Comparison of ENCODE assay signal across 8 mouse cellular contexts in genomic region chr17:86484087-86484737, GRCm38 (mm10). TPM values are rescaled to one million over a fixed set of nuclear protein-coding genes. Genes with fewer than 3 reads are reported as not detected.
DNase-seq lines count a peak whose midpoint lies in the region; ATAC-seq lines count a peak whose summit lies in the region.

No protein-coding gene starts in this region.

- no peak overlapping the region for H3K27ac ChIP-seq in midbrain, embryonic 14.5 days (replicated peaks; ENCODE audit: low read depth, low read length)

- no peaks in the 10 kb centered on the region for H3K36me3 ChIP-seq in midbrain, embryonic 14.5 days (ENCODE audit: control insufficient read depth, insufficient read depth, low read length)

- WGBS in midbrain, embryonic 14.5 days, result 5% methylated on average over 3 of the region's 3 CpGs

- no peaks in the 10 kb centered on the region for H3K9me3 ChIP-seq in midbrain, embryonic 14.5 days (ENCODE audit: control insufficient read depth, low read length)

- H3K4me2 ChIP-seq in midbrain, embryonic 14.5 days (ENCODE audit: low read length), result no peak overlapping the region

- H3K4me1 ChIP-seq in midbrain, embryonic 14.5 days (ENCODE audit: control insufficient read depth, insufficient read depth, low read length), result no peaks in the 10 kb centered on the region

- ATAC-seq in midbrain, embryonic 14.5 days (ENCODE audit: low FRiP score, low TSS enrichment), result no peak
- ATAC-seq in erythroid progenitor cell, adult 5-6 weeks (replicated peaks; ENCODE audit: low FRiP score, poor library complexity, severe bottlenecking), result no peak; the same call in 1 of the 2 replicates

- H3K9ac ChIP-seq in midbrain, embryonic 14.5 days (replicated peaks; ENCODE audit: low read length), result no peak overlapping the region

- H3K27me3 ChIP-seq in midbrain, embryonic 14.5 days (ENCODE audit: control insufficient read depth, insufficient read depth, low read length), result no peaks in the 10 kb centered on the region

- intact Hi-C loops in left cerebral cortex, postnatal 4 days (cut with DNase I), result loop anchor here (5.0 kb wide), 1 partner anchor 423 kb away; no protein-coding TSS in a partner anchor

- H3K4me3 ChIP-seq in midbrain, embryonic 14.5 days (replicated peaks; ENCODE audit: low read depth, low read length), result no peak overlapping the region

- peak; percentile 70 for DNase-seq in ZHBTc4 (ENCODE audit: low read depth, low spot score)
- DNase-seq in cerebellum, postnatal 14 days, result peak; percentile 87 to 91
- peak; percentile 56 for DNase-seq in gastrocnemius, postnatal 25 days
- peak; percentile 84 for DNase-seq in kidney, adult 18-20 months
- DNase-seq in left cerebral cortex, postnatal 4 days, result peak; percentile 82
- peak; percentile 86 for DNase-seq in midbrain, embryonic 14.5 days
- peak; percentile 32 to 69 for DNase-seq in spleen, adult 18-20 months

RNA-seq across cellular contexts. Expression of gene Gm10309, which starts 20.8 kb away (rescaled TPM):
- not detected for total RNA-seq in gastrocnemius, postnatal 25 days (2021)
- total RNA-seq in left cerebral cortex, postnatal 4 days (2021), result not detected
- polyA plus RNA-seq in midbrain, embryonic 14.5 days (2014; fragmentation: Nextera tagmentation; extraction: Ambion mirVana), result 0.13 TPM in 1 of 2 replicates, not detected in the other
- not detected in 2 replicates for total RNA-seq in erythroid progenitor cell, adult 5-6 weeks (2015; ENCODE audit: low replicate concordance)
- not detected in 2 replicates for total RNA-seq in erythroid progenitor cell, adult 5-6 weeks (2017; ENCODE audit: low replicate concordance)
